Mouse (Mus musculus) intestine, postnatal 0 days (tissue): ENCODE data around the gene Nmnat3. TPM values are rescaled to one million over a fixed set of nuclear protein-coding genes. Genes with fewer than 3 reads are reported as not detected.

Experiments used
- ATAC-seq: fragments of 200-750 bp; cut with Nextera tagmentation; 2 replicates; pipeline ENCODE4 v1.8.0; 2017; ENCODE audit warnings: mild to moderate bottlenecking, moderate TSS enrichment, moderate library complexity
- H3K27ac ChIP-seq: fragments of 300-500 bp; sonication (generic); 2 replicates; pipeline ENCODE4 v1.5.1; 2014; ENCODE audit warnings: mild to moderate bottlenecking, low read depth, low read length, moderate library complexity
- H3K27me3 ChIP-seq: fragments of 300-500 bp; sonication (generic); replicated peaks from 2 replicates; pipeline ENCODE4 v1.6.1; 2014; ENCODE audit warnings: low read length, mixed read lengths; ENCODE audit not compliant: control insufficient read depth, insufficient read depth
- H3K36me3 ChIP-seq: fragments of 300-500 bp; sonication (generic); 2 replicates; pipeline ENCODE4 v1.6.1; 2014; ENCODE audit warnings: mild to moderate bottlenecking, moderate library complexity; ENCODE audit not compliant: control insufficient read depth, insufficient read depth
- H3K4me1 ChIP-seq: fragments of 300-500 bp; sonication (generic); replicated peaks from 2 replicates; pipeline ENCODE4 v1.6.1; 2014; ENCODE audit warnings: antibody characterized with exemption, low read length, mixed read lengths; ENCODE audit not compliant: control insufficient read depth, insufficient read depth
- H3K4me2 ChIP-seq: fragments of 300-500 bp; sonication (generic); replicated peaks from 2 replicates; pipeline ENCODE4 v1.6.1; 2014; ENCODE audit warnings: low read depth, mild to moderate bottlenecking, moderate library complexity
- H3K4me3 ChIP-seq: fragments of 300-500 bp; sonication (generic); 2 replicates; pipeline ENCODE4 v1.5.1; 2014; ENCODE audit warnings: low read depth, low read length
- H3K9ac ChIP-seq: fragments of 300-500 bp; sonication (generic); 2 replicates; pipeline ENCODE4 v1.6.1; 2014; ENCODE audit warnings: mild to moderate bottlenecking, low read depth, low read length
- H3K9me3 ChIP-seq: fragments of 300-500 bp; sonication (generic); 2 replicates; pipeline ENCODE4 v1.6.1; 2016; ENCODE audit warnings: mixed run types; ENCODE audit not compliant: control insufficient read depth
- CTCF ChIP-seq: sonication (generic); IDR thresholded peaks from 2 replicates; pipeline ENCODE4 v1.5.1; 2016; ENCODE audit warnings: low read depth, mild to moderate bottlenecking, control low read depth, antibody characterized with exemption, moderate library complexity
- WGBS: fragments of 180-500 bp; shearing (Covaris S2); extraction: QIAGEN DNeasy Blood & Tissue Kit; methylation state at CpG from one replicate; pipeline ENCODE4 v1.1.7; 2014; 5-methylcytosine and 5-hydroxymethylcytosine counted together
- polyA plus RNA-seq: library from polyadenylated mRNA; unstranded; fragments of >200 nt; fragmentation: Nextera tagmentation; extraction: Ambion mirVana; gene quantifications from 2 replicates; pipeline ENCODE4 v1.2.1, GENCODE M21; 2015

Nmnat3 gene
- polyA plus RNA-seq, 1 experiment from 2014 or later, result 17.3 TPM

GRCm38 (mm10) chr9:98347021-98347420 is 59.8 kb downstream of the Nmnat3 start:
- Histone ChIP-seq H3K27me3 (no peaks in the 10 kb centered on the region), H3K4me3 (no peak overlapping the region), H3K9ac (no peak overlapping the region), H3K4me2 (no peak overlapping the region), H3K36me3 (peaks cover 5% of the 10 kb centered on the region; the same call in 1 of the 2 replicates), H3K9me3 (no peaks in the 10 kb centered on the region), H3K4me1 (peaks cover 3% of the 10 kb centered on the region; the same call in 1 of the 2 replicates), H3K27ac (no peak overlapping the region)
- TF ChIP-seq CTCF, result no peak
- ATAC-seq, result no peak
- WGBS, result 83% methylated on average over 3 of the region's 3 CpGs

- no peaks in the 10 kb centered on the region for H3K27me3 ChIP-seq
- peaks cover 5% of the 10 kb centered on the region; the same call in 1 of the 2 replicates for H3K36me3 ChIP-seq
- no peak overlapping the region for H3K27ac ChIP-seq
- no peak overlapping the region for H3K9ac ChIP-seq
- no peak for TF ChIP-seq CTCF
- no peak for ATAC-seq
- WGBS, result 36% methylated on average over 4 of the region's 4 CpGs
- peaks cover 8% of the 10 kb centered on the region; the same call in 1 of the 2 replicates for H3K4me1 ChIP-seq
- H3K9me3 ChIP-seq, result no peaks in the 10 kb centered on the region
- no peak overlapping the region for H3K4me2 ChIP-seq
- H3K4me3 ChIP-seq, result no peak overlapping the region
Observed at GRCm38 (mm10) chr9:98350318-98351144, 63.3 kb downstream of the Nmnat3 start.

DNA sequence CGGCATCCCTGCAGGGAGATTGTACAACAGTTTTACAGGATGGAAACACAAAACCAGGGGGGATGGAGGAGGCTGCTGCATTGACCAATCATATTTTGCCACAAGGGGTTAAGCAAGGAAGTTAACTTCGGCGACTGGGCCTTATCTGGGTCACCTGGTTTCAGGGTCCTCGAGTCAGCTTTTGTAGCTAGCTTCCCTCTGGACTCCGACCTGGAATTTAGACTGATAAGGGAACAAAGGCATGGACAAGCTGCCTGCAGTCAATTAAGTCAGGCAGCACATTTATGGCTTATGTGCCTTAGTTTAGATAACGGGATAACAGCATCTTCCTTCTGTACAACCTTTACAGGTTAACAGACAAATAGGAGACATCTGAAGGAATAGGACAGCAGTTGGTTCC is 65.1 kb downstream of the Nmnat3 start:
- no peak overlapping the region for H3K9ac ChIP-seq

DNA sequence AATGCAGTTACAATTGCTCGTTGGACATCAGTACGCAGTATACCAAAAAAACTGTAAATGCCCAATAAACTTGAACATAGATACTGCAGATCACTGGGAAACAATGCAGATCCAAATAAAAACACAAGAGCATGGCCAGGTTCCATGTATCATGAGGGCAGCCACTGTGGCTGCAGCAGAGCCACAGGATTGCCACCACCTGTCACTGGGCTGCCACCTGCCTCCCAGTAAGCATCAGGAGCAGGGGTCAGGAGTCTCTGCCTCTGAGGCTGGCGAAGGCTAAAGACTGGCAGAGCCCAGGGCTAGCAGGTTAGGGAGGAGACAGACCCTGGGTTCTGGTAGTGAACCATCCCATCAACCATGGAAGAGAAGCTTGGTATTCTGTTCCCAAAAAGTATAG is 67.7 kb downstream of the Nmnat3 start:
- Histone ChIP-seq H3K4me2 (no peak overlapping the region), H3K4me3 (no peak overlapping the region), H3K36me3 (no peaks in the 10 kb centered on the region), H3K4me1 (peaks cover 8% of the 10 kb centered on the region; the same call in 1 of the 2 replicates), H3K27me3 (no peaks in the 10 kb centered on the region), H3K27ac (no peak overlapping the region), H3K9ac (no peak overlapping the region), H3K9me3 (no peaks in the 10 kb centered on the region)
- WGBS, result 94% methylated on average over 3 of the region's 3 CpGs
- no peak for TF ChIP-seq CTCF
- ATAC-seq, result no peak

More for the DNA sequence above, 65.1 kb downstream of the Nmnat3 start:
- no peaks in the 10 kb centered on the region for H3K9me3 ChIP-seq
- no peak for TF ChIP-seq CTCF
- peaks cover 8% of the 10 kb centered on the region; the same call in 1 of the 2 replicates for H3K4me1 ChIP-seq
- no peak overlapping the region for H3K27ac ChIP-seq
- no peak overlapping the region for H3K4me3 ChIP-seq
- no peaks in the 10 kb centered on the region for H3K27me3 ChIP-seq
- peak; percentile 91 for ATAC-seq
- H3K4me2 ChIP-seq, result no peak overlapping the region
- 29% methylated on average over 6 of the region's 6 CpGs for WGBS
- no peaks in the 10 kb centered on the region; the same call in 1 of the 2 replicates for H3K36me3 ChIP-seq

DNA sequence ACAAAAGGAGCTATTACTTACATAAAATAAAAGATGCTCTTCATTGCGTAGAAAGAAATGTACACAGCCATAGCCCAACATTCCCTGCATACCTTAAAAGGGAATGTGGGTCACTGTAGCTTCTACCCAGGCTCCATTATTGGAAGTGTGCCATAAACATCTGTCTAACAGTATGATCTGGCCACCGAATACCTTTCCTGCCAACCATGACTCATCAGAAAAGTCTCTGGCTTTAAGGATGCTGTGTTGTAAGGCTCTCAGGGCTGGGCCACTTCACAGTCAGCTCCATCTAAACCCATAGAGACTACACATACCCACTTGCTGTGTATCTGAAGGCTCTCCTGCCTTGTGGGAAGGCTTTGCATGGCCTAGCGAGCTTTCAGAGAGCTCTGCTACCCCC is 73.8 kb downstream of the Nmnat3 start:
- ATAC-seq, result no peak

GRCm38 (mm10) chr9:98366075-98366474 is 78.8 kb downstream of the Nmnat3 start:
- 31% methylated on average over 8 of the region's 8 CpGs for WGBS
- Histone ChIP-seq H3K9ac (no peak overlapping the region), H3K9me3 (no peaks in the 10 kb centered on the region), H3K36me3 (no peaks in the 10 kb centered on the region), H3K4me3 (no peak overlapping the region), H3K27ac (no peak overlapping the region), H3K4me2 (no peak overlapping the region), H3K27me3 (no peaks in the 10 kb centered on the region), H3K4me1 (no peaks in the 10 kb centered on the region)
- no peak for TF ChIP-seq CTCF
- ATAC-seq, result 0 out of 2 replicates have a peak, but pooled peaks have one; percentile 43

More for the DNA sequence above, 73.8 kb downstream of the Nmnat3 start:
- no peak for TF ChIP-seq CTCF
- Histone ChIP-seq H3K4me2 (no peak overlapping the region), H3K9ac (no peak overlapping the region), H3K4me1 (no peaks in the 10 kb centered on the region), H3K9me3 (no peaks in the 10 kb centered on the region), H3K27me3 (no peaks in the 10 kb centered on the region), H3K27ac (no peak overlapping the region), H3K4me3 (no peak overlapping the region), H3K36me3 (no peaks in the 10 kb centered on the region)
- 62% methylated on average over 3 of the region's 3 CpGs for WGBS
